Mouse (Mus musculus) bone marrow, adult 2 months (tissue): ENCODE results near the gene Hsd17b7.

ENCODE experiments used
- CTCF ChIP-seq: fragments of 200-500 bp; IDR thresholded peaks from 2 replicates; pipeline ENCODE4 v1.5.1; 2011; ENCODE audit warnings: low read length, control low read depth; ENCODE audit not compliant: control insufficient read depth, insufficient read depth
- POLR2A ChIP-seq: fragments of 200-500 bp; IDR thresholded peaks from 2 replicates; pipeline ENCODE4 v1.6.1; 2011; ENCODE audit warnings: low read depth, mild to moderate bottlenecking, control low read depth, low read length, borderline replicate concordance; ENCODE audit not compliant: control insufficient read depth

GRCm38 (mm10) chr1:170006516-170006915 is 37.5 kb upstream of the Hsd17b7 start:
- TF ChIP-seq CTCF (no peak), POLR2A (no peak)
